In genomic region chr9:60599489-60599888, GRCm38 (mm10) we compare ENCODE assay signal across 8 mouse cellular contexts.
DNase-seq lines count a peak whose midpoint lies in the region; TF ChIP-seq lines count a peak whose summit lies in the region.

No protein-coding gene starts in this region.

- DNase-seq in gastrocnemius, adult 2 months = peak; percentile 26
- DNase-seq in gastrocnemius, adult 8-10 months (ENCODE audit: low spot score in 2 of 2) = no peak
- DNase-seq in ovary, postnatal 36 days (ENCODE audit: low spot score) = peak; percentile 13
- no peak for DNase-seq in ovary, adult 18-20 months (ENCODE audit: low spot score)
- peak; percentile 38 for DNase-seq in kidney, adult 2 months
- DNase-seq in mesoderm, embryonic 11.5 days (ENCODE audit: low read depth, low spot score) = peak; percentile 22
- DNase-seq in urinary bladder, postnatal 4 days (ENCODE audit: low spot score in 2 of 2) = no peak

- H3K4me1 ChIP-seq in bone marrow macrophage, adult 2 months (ENCODE audit: control insufficient read depth, insufficient read depth, low read length) = peaks cover 25% of the 10 kb centered on the region
- H3K4me1 ChIP-seq in kidney, adult 2 months (ENCODE audit: control insufficient read depth, insufficient read depth, low read length) = no peaks in the 10 kb centered on the region

- H3K27ac ChIP-seq in gastrocnemius, adult 2 months = no peak overlapping the region
- no peak overlapping the region for H3K27ac ChIP-seq in bone marrow macrophage, adult 2 months (ENCODE audit: insufficient read depth, low read depth, low read length)
- H3K27ac ChIP-seq in kidney, adult 2 months (ENCODE audit: insufficient read depth, low read depth, low read length) = no peak overlapping the region

- H3K36me3 ChIP-seq in kidney, adult 2 months (ENCODE audit: control insufficient read depth, insufficient read depth, low read length) = no peaks in the 10 kb centered on the region

- H3K4me3 ChIP-seq in gastrocnemius, adult 2 months = no peak overlapping the region
- H3K4me3 ChIP-seq in bone marrow macrophage, adult 2 months (ENCODE audit: insufficient read depth, low read length) = no peak overlapping the region
- no peak overlapping the region for H3K4me3 ChIP-seq in kidney, adult 2 months (ENCODE audit: insufficient read depth, low read depth, low read length)

- TF ChIP-seq CTCF in gastrocnemius, adult 2 months (IDR thresholded peaks at IDR 0.05) = peak; percentile 80
- peak; percentile 17; the same call in 1 of the 2 replicates for TF ChIP-seq CTCF in bone marrow macrophage, adult 2 months (IDR thresholded peaks at IDR 0.05; ENCODE audit: low read depth, low read length)
- peak; percentile 72 for TF ChIP-seq CTCF in kidney, adult 2 months (conservative IDR thresholded peaks at IDR 0.05; ENCODE audit: insufficient read depth, insufficient read length, low read depth, low read length)

- TF ChIP-seq POLR2A in bone marrow macrophage, adult 2 months (IDR thresholded peaks at IDR 0.05; ENCODE audit: borderline replicate concordance, low read depth, low read length) = no peak
- TF ChIP-seq POLR2A in kidney, adult 2 months (IDR thresholded peaks at IDR 0.05; ENCODE audit: low read depth, low read length) = no peak

- intact Hi-C loops in gastrocnemius, adult 2 months (cut with DNase I) = loop anchor here (1.0 kb wide), 1 partner anchor 354 kb away; no protein-coding TSS in a partner anchor

- WGBS in kidney, adult 2 months = 61% methylated on average over 2 of the region's 2 CpGs

- no peaks in the 10 kb centered on the region for H3K27me3 ChIP-seq in kidney, adult 2 months (replicated peaks; ENCODE audit: control insufficient read depth, insufficient read depth, low read length)

Comparison
In these comparisons a context has a peak if more than half of its experiments do, and no peak if none do; other contexts are left out.
1. DNase-seq: peak in gastrocnemius, adult 2 months (single experiment), ovary, postnatal 36 days (single experiment), kidney, adult 2 months (single experiment) and mesoderm, embryonic 11.5 days (single experiment); none in gastrocnemius, adult 8-10 months (0 of 2), ovary, adult 18-20 months (single experiment) and urinary bladder, postnatal 4 days (0 of 2).
2. CTCF ChIP-seq: peak in every context shown above with its lines; median percentile 80 in gastrocnemius, adult 2 months; 72 in kidney, adult 2 months; 17 in bone marrow macrophage, adult 2 months.